Mouse (Mus musculus) frontal cortex, postnatal 25 days (tissue): ENCODE measurements at regions not wholly inside any gene's neighbourhood (a gene's known extent, or its start where the extent isn't known, plus 50 kb on each side); places are given as distances from the start of the nearest gene placed in this dataset.

Experiments used
- DNase-seq, 2 experiments: peaks; one replicate each; pipeline ENCODE4 v3.0.0; 2022; ENCODE audit warnings: low spot score in 2 of 2

DNA sequence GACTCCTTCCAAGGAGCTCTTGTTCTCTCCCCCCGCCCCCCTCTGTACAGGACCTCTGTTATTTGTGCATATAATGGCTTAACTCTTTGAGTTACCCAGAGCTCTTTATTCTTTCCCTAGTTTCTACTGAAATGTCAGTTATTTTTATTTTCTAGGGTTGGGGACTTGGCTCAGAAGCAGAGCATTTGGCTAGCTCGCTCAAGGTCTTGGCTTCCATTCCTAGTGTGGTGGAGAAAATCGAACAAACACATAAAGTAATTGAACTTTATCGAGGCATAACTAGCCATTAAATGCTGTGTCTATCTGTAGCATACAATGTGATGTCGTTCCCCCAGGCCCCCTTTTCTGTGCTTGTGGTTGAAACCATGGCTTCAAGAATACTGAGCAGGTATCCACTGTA lies 716.5 kb upstream of the Car8 start:
- no peak for DNase-seq

DNA sequence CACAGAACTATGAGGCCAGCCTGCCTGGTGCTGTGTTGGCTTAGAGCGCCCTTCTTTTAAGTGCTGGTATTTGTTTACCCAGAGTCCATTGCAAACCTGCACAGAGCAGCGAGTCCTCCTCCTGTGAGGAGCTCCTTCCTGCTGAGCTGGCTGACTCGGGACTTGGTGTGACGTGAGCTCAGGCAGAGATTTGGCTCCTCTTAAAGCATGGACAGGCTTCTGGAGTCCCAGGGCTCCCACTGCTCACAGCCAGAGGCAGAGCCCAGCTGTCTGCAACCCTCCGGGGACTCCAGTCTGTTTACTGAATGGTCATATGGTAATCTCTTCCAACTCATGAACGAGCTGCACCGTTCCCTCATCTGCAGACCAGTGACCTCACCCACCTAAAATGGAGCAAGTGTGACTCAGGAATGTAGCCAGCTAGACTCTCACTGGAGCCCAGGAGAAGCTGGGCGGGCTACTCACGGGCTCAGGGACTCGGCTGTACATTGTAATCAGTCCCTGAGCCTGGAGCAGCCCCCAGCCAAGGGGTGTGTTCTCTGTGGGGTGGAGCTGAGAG lies 715.6 kb upstream of the Car8 start:
- DNase-seq = no peak

DNA sequence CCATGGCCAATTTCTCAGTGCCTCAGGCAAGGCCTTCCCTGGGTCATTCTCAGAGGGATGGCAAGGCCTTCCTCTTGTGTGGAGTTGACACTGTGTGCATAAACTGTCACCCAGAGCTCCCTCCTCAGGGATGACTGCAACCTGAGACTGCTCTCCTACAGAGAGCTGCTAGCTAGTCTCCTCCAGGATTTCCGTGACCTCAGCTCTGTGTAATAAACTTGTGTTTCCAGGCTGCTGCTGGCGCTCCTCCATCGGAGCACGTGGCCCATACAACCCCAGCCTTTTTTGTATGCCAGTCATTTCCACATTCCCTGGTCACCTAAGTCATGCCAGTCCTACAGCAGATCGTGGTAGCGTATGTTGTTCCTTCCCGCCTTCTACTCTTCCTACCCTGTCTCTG lies 714.3 kb upstream of the Car8 start:
- no peak for DNase-seq

DNA sequence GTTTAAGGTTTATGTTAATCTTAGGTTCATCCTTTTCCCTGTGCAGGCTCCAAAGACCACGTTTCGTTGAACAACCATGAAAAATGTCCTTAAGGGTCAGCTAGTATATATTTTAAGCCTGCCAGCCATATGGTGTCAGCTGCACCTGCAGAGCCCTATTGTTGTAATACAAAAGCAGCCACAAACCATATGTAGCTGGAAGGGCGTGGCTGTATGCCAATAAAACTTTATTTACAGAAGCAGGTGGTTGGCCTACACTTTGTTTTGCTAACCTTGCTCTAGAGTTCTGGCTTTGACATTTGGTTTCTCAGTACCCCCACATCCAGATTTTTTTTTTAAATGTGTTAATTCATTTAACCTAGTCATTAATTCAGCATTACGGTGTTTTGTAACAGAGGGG lies 711.1 kb upstream of the Car8 start:
- DNase-seq = no peak

DNA sequence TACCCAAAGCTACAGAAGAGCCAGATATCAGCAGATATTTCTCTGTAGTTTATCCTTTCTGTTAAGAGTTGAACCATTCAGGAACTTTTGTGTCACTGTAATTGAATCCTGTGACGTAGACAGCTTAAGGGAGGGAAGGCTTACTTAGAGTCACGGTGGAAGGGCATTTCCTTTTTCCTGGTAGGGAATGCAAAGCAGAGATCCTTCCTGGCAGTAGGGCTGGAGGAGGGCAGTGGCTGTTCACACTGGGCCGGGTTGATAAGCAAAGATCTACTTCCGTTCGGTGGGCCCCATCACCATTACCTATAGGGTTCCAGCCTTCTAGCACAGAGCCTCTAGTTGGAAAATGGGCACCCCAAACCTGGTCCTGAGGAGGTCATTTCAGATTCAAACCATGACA lies 710.7 kb upstream of the Car8 start:
- no peak for DNase-seq

DNA sequence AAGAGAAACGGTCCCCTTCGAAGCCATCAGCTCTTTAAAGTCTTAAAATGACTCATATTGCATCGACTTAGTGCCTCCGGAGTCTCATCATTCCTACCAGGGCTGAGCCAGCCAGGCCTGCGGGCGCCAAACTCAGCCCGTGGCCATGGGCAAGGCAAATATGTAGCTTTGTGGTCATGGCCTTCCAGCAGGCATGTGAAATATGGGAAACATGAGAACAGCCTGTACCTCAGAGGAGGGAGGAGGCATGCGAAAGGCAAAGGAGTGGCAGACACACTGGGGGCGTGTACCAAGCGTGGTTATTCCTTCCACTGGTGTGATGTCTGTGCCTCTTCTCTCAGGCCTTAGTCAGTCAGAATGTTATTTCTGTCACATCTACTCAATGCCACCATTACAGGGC lies 706.3 kb upstream of the Car8 start:
- no peak for DNase-seq

DNA sequence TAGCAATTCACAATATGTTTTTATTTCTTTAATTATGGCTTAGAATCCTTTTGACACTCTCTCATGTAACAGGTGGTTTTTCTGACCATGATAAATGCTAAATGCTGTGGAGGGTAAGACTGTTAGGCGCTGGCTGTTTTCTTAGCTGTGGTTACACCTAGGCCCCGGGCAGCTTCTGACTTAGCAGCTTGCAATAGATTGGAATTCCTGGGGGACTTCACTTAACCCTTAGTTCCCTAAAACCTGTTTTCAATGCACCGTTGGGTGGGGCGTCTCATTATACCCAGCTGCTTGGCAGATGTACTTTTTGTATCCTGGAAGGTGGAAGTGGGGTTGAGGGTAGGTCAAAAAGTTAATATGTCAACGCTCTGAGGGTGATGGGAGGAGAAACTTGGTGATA lies 704.2 kb upstream of the Car8 start:
- DNase-seq = no peak

DNA sequence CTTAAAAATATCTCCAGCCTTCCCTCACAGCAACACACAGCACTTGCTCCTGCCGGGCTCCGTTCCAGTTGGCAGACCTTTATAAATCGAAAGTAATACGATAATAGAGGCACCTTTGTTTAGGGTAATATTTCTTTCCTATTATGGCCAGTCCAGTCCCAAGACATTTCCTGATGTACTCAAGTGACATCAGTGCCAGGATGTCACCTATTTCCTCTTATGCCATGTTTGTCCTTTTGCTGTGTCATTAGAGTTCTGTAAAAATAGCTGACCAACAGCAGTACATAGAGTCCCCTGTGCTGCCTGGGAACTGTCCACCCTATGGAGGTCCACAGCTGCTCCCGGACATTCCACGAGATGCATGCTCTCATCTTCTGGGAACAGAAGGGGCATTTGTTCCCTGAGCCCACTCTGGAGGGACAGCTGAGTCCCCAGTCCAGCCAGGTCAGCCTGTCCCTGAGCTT lies 700.1 kb upstream of the Car8 start:
- no peak for DNase-seq

DNA sequence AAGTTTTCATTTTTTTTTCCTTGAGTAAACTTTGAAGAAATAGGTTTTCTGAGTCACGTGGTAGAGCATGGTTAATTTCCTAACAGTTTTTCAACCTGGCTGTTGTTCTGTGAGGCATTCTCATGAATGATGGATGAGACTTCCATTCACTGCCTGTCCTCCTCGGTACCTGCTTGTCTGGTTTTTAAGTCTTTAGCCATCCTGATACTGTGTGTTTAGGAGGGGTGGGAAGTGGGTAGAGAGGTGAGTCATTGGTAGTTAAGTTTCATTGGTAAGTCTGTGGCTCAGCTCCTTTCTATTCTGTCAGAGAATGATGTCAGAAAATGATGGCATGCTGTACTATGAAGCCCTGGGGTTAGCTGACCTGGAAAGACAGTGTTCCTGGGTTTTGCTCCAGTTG lies 697.1 kb upstream of the Car8 start:
- no peak for DNase-seq

DNA sequence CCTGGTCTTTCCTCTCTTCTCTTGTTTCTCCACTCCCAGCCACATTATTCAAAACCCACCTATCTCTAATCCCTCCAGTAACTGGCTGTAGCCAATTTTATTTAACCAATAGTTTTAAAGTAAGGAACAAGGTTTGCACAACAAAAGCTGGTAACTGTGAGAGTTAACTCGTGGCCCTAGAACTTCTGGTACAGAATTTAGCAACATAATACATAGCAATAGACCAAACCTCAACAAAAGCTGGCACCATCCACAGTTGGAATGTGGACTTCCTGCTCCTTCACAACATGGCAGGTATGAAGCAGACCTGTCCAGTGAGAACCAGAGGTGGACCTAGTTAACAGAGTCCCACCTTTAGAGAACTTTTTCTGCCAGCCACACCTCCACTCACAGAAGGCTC lies 695.7 kb upstream of the Car8 start:
- DNase-seq = no peak

DNA sequence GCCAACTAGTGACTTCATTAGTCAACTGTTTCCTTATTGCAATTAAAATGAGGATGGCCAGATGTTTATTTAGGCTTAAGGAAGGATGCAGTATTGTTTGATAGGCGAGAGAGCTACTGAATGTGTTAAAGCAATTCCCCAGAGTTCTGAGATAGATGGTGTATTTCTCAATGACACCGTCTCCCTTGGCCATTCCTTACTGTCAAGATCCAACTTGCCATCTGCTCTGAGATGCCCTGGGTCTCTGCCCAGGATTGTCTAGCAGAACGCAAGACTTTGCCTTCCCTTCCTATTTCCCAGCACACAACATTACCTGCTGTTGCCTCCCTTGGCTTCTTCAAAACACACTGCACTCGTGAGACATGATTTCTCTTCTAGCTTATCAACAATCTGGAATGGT lies 690.5 kb upstream of the Car8 start:
- no peak for DNase-seq

DNA sequence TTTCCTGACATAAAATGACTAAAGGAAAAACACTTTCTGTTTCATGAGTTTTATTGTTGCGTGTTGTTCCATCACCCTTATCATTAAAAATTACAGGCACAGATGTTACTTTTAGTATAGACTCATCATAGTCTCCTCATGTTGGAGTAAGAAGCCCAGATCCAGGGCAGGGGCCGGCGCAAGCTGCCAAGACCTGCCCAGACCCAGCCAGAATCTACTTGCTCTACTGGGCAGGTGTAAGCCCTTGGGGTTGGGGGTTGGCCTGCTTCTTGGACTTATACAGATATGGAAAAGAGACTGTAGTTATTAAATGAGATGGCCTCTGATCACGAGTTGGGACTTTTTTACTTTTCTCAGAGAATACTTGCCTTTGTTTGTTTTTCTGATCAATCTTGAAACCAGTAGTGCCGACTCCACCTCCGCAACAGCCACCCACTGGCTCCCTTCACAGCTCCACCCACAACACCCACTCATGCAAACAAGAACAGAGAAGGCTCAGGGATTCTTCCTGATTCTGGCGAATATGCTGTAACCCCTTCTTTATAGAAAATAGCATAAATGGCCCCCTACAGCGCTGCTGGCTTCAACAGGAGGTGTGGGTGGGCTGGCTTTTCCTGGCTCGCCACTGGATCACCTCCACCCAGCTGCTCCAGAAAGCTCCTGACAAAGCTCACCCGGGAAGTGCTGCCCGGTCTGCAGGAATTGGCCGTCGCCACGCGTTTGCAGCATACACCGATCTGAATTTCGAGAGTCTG lies 689.9 kb upstream of the Car8 start:
- no peak for DNase-seq

DNA sequence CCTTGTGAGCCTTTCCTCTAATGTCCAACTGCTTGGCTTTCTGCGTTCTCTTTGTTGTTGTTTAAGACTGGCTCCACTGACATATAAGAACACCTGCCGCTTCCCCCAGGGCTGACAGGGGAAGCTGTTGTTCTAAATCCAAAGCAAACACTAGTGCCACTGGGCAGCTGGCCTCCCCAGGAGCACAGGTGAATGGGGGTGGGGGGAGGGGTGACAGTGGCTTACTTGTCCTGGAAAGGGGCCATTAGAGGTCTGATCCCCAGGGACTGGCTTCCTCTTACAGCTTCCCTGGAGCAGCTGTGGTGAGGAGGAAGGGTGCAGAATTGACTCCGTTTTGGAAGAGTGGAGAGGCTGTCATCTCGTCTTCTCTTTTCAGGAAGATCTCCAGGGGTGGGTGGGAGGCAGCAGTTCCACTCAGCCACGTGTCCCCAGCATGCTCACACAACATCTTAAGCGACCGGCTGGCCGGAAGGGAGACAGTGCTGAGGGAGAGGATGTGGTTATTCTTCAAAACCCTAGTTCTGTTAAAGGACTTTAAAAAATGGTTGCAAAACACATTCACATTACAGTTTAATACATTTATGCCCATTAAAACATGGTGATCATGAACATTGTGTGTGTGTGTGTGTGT lies 688.5 kb upstream of the Car8 start:
- no peak for DNase-seq

DNA sequence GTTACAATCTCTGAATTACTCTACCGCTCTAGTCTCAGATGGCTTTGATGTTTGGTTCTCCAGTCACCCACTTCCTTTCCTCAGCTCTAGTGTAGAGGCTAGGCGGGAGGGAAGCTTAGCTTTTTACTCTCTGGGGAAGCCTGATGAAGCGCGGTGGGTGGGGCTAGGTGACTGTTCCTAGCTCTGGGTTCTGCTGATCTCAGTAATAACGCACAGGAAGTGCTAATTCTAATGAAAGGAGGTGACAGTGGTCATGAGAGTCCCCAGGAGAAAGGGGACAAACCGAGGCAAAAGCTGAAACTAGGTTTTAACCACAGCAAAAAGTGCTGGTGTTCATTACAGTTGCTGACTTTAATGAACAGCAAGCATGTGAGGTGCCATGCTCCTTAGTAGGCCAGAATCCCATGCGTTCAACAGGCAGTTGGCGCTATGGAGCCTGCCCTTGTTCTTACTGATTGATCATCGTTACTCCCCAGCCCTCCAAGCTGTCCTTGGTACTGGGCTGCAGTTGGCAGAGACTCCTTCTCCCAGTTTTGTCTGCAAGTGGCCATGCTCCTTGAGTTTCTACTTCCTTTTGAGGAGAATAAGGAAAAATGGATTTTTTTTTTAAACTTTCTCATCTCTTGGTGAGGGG lies 687.9 kb upstream of the Car8 start:
- DNase-seq = no peak

DNA sequence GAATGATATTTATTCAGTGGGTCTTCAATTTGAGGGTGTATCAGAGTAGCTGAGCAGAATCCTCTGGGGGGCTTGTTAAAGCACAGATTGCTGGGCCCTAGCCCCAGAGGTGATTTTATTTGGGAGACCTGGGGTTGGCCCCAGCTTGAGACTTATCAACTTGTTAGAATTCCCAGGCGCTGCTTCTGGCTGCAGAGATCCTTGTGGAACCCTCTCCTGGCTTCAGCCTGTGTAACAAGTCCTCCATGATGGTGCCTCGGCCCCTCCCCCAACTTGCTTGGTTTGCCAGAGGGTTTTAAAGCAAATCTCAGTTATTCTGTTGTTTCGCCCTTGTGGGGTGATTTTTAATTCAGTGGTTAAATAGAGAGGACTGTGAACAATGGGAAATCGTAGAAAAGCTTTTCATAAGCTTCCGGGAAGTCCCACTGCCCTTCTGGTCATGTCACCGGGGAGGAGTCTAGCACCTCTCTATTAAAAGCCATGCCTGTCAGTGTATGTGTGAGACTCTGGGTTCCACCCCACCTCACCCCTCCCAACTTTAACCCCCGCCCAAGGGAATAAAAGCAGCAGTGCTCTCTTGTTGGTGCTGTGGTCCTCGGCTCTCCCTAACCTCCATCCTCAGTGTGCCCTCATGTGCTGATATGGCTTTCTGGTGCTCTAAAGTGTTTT lies 684.0 kb upstream of the Car8 start:
- no peak for DNase-seq

DNA sequence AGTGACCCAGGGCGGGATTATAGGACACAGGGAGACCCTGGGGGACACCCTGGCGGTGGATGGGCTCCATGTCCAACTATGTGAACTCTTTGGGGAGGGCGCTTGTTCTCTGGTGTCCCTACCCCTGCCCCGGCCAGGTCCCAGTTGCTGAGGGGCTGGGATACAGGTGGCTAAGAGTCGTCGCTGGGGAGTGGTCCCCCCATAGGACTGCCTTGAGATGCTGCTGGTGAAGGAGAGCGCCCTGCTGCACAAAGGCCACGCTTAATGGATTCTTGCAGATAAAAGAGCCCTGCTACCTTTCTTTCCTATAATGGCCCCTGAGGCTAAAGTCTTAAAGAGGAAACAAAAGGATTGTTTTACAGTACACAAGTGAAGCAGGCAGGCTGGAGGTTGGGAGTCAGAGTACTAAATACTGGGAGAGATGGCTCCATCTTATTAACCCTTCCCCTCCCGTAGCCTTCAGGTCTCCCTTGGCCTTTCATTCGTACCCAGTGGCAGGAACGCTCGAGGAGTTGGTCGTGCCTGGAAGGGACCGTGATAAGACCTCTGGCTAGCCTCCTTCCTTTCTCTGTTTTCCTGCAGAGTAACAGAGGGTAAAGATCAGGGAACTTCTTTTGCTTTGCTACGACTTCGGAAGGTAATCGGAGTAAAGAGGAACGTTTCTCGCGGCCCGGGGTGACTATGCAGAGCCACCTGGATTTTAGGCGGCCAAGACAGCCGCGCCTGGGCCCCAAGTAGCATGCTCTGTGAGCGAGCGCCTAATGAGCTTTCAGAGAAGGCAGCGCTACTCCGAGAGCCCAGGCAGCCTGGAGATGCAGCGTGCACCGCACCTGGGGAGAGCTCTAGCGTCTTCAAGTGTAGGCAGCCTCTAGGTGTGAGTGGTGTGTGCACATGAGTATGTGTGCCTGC lies 682.9 kb upstream of the Car8 start:
- DNase-seq = no peak

DNA sequence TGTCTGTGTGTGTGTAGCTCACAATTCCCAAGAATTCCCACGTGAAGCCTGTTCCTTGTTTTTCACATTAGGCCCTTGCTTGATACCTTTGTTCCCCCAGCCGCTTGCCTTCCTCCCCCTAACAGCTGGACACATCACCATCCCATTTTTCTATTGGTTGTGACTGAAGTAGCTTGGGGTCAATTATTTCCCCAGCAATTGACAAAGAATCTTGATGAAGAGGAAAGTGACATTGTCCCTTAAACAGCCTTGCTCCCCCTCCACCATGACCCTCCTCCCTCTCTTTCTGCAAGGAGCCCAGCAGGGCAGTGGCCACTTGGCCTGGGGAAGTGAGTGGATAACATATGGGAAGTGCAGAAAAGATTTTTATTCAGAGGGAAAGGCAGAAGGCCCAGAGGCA lies 681.5 kb upstream of the Car8 start:
- DNase-seq = no peak

DNA sequence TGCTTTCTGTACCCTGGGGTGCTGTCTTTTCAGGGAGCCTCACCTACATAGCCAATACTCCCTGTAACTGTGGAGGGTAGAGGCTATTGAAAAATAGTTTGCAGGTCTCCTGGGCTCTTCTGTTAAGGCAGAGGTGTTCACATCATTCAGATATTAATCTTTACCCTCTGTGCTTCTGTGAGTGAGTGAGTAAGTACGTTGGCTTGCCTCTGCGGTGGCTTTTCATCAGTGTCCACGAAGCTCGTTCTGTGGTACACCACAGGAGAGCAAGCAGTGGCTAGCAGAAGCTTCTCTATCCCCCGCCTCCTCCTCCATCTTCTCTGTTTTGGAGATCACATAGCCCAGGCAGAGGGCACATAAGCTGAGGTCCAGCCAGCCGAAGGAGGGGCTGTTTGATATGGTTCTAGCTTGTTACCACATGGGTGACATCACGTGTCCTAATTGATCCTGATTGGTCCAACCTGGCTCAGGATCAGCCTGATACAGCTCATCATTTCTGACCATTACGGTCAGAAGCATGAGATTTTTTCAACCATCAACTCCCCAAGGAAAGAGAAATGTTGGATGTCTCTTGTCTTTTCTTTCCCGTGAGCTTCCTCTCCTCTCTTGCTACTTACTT lies 680.6 kb upstream of the Car8 start:
- no peak for DNase-seq
